Mouse (Mus musculus) cerebellum, postnatal 14 days (tissue): ENCODE measurements around the gene Galnt12.

Source experiments
- DNase-seq, 2 experiments: peaks; one replicate each; pipeline ENCODE4 v3.0.0; 2021; ENCODE audit warnings: mixed read lengths in 2 of 2

Gene Galnt12

GRCm38 (mm10) chr4:47151553-47152183 lies 60.0 kb downstream of the Galnt12 start:
- DNase-seq, result no peak

GRCm38 (mm10) chr4:47161103-47161755 lies 69.5 kb downstream of the Galnt12 start:
- no peak for DNase-seq

- no peak for DNase-seq
Observed at GRCm38 (mm10) chr4:47161756-47162587, 70.3 kb downstream of the Galnt12 start.

- no peak for DNase-seq
Observed at GRCm38 (mm10) chr4:47172314-47172713, 80.6 kb downstream of the Galnt12 start.
